Mouse (Mus musculus) left cerebral cortex, adult 2 months (tissue): ENCODE measurements at regions not wholly inside any gene's neighbourhood (a gene's known extent, or its start where the extent isn't known, plus 50 kb on each side); places are given as distances from the start of the nearest gene placed in this dataset.

Experiments
- DNase-seq, 2 experiments: peaks; one replicate each; pipeline ENCODE4 v3.0.0; 2021 to 2022; ENCODE audit warnings: low spot score in 2 of 2, mixed read lengths in 1 of 2; ENCODE audit errors: extremely low spot score in 1 of 2
- H3K27ac ChIP-seq: fragments of 200-600 bp; 2 replicates; pipeline ENCODE4 v1.8.1; 2022
- H3K4me3 ChIP-seq: fragments of 200-600 bp; 2 replicates; pipeline ENCODE4 v1.8.1; 2022
- CTCF ChIP-seq: fragments of 200-600 bp; IDR thresholded peaks from 2 replicates; pipeline ENCODE4 v1.8.1; 2022; ENCODE audit warnings: antibody characterized with exemption, mild to moderate bottlenecking, moderate library complexity
- intact Hi-C: fragments of 180-260 bp; cut with DNase I; formaldehyde crosslinking; loops from one replicate; pipeline ENCODE4 v1.15.1; 2025

- intact Hi-C loops, result no loop called here
- DNase-seq, result no peak
- no peak for TF ChIP-seq CTCF
- Histone ChIP-seq H3K27ac (no peak overlapping the region), H3K4me3 (no peak overlapping the region)
These were observed 119.2 kb downstream of the Utp6 start for GRCm38 (mm10) chr11:79843021-79843420.

GRCm38 (mm10) chr11:79839973-79840372 is 122.2 kb downstream of the Utp6 start:
- intact Hi-C loops, result no loop called here
- TF ChIP-seq CTCF, result no peak
- Histone ChIP-seq H3K27ac (no peak overlapping the region), H3K4me3 (no peak overlapping the region)
- DNase-seq, result no peak

- no peak for DNase-seq
- intact Hi-C loops, result no loop called here
- H3K4me3 ChIP-seq, result no peak overlapping the region
These were observed 124.1 kb downstream of the Utp6 start for GRCm38 (mm10) chr11:79838051-79838450.

GRCm38 (mm10) chr11:79837076-79837990 is 124.9 kb downstream of the Utp6 start:
- Histone ChIP-seq H3K4me3 (no peak overlapping the region), H3K27ac (no peak overlapping the region)
- TF ChIP-seq CTCF, result no peak
- no peak for DNase-seq
- intact Hi-C loops, result no loop called here

More at GRCm38 (mm10) chr11:79838051-79838450, 124.1 kb downstream of the Utp6 start:
- no peak for TF ChIP-seq CTCF
- no peak overlapping the region for H3K27ac ChIP-seq

- intact Hi-C loops, result no loop called here
- no peak for DNase-seq
- Histone ChIP-seq H3K4me3 (no peak overlapping the region), H3K27ac (no peak overlapping the region)
- no peak for TF ChIP-seq CTCF
These were observed 126.3 kb downstream of the Utp6 start for GRCm38 (mm10) chr11:79835873-79836272.

GRCm38 (mm10) chr11:79833817-79834216 is 128.4 kb downstream of the Utp6 start:
- no peak for DNase-seq
- Histone ChIP-seq H3K4me3 (no peak overlapping the region), H3K27ac (no peak overlapping the region)
- intact Hi-C loops, result no loop called here
- no peak for TF ChIP-seq CTCF

GRCm38 (mm10) chr11:79831591-79832320 is 130.4 kb downstream of the Utp6 start:
- intact Hi-C loops, result no loop called here
- Histone ChIP-seq H3K27ac (no peak overlapping the region), H3K4me3 (no peak overlapping the region)
- TF ChIP-seq CTCF, result no peak
- DNase-seq, result no peak

- TF ChIP-seq CTCF, result no peak
- intact Hi-C loops, result no loop called here
- Histone ChIP-seq H3K4me3 (no peak overlapping the region), H3K27ac (no peak overlapping the region)
- no peak for DNase-seq
These were observed 131.6 kb downstream of the Utp6 start for GRCm38 (mm10) chr11:79830567-79831055.

GRCm38 (mm10) chr11:79827034-79827433 is 135.2 kb downstream of the Utp6 start:
- Histone ChIP-seq H3K27ac (no peak overlapping the region), H3K4me3 (no peak overlapping the region)
- TF ChIP-seq CTCF, result no peak
- no peak for DNase-seq
- intact Hi-C loops, result no loop called here

- TF ChIP-seq CTCF, result no peak
- intact Hi-C loops, result no loop called here
- no peak for DNase-seq
These were observed 136.3 kb downstream of the Utp6 start for GRCm38 (mm10) chr11:79825881-79826280.

GRCm38 (mm10) chr11:79823631-79824310 is 138.4 kb downstream of the Utp6 start:
- no peak for TF ChIP-seq CTCF
- intact Hi-C loops, result no loop called here
- Histone ChIP-seq H3K4me3 (no peak overlapping the region), H3K27ac (no peak overlapping the region)
- no peak for DNase-seq

More at GRCm38 (mm10) chr11:79825881-79826280, 136.3 kb downstream of the Utp6 start:
- no peak overlapping the region for H3K4me3 ChIP-seq
- no peak overlapping the region for H3K27ac ChIP-seq

GRCm38 (mm10) chr11:79821986-79822385 is 140.2 kb downstream of the Utp6 start:
- no peak for TF ChIP-seq CTCF
- H3K27ac ChIP-seq, result no peak overlapping the region
- intact Hi-C loops, result no loop called here
- no peak for DNase-seq
- no peak overlapping the region for H3K4me3 ChIP-seq
